24 mouse cellular contexts compared by ENCODE assay signal in the genomic region with DNA sequence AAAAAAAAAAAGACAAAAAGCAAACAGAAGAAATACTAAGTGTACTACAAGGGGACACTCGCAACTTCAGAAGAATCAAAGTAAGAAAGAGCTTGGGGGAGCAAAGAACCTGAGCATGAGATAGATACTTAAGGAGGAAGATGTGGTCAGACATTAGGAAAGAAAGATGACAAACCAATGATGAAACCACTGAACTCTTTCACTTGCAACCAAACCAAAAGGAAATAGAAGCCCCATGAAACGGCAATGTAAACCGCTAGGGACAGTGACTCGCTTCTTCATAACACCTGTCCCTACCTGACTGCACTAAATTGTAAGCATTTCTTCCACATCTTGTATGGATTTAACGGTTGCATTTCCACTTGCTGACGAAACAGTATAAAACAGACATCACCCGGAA. TPM values are rescaled to one million over a fixed set of nuclear protein-coding genes. Genes with fewer than 3 reads are reported as not detected.
DNase-seq lines count a peak whose midpoint lies in the region; ATAC-seq lines count a peak whose summit lies in the region.
"Had no signal": no experiment of that assay in that cellular context is flagged by ENCODE, and none has a peak within 500 bp of the region (broad histone marks: within the 10 kb centered on the region; RNA-seq: fewer than 3 reads in every experiment).

No protein-coding gene starts in this region.

- peak; percentile 65 for ATAC-seq in common myeloid progenitor, adult 5-6 weeks (replicated peaks; ENCODE audit: low read depth, poor library complexity, severe bottlenecking)
- peak; percentile 98 for ATAC-seq in megakaryocyte progenitor cell, adult 5-6 weeks (replicated peaks; ENCODE audit: poor library complexity)
- ATAC-seq: forebrain, embryonic 13.5 days; hindbrain, embryonic 16.5 days; intestine, postnatal 0 days had no signal

- DNase-seq in 416B (ENCODE audit: low read depth): peak; percentile 85
- DNase-seq in CD4-positive, CD25-positive, alpha-beta regulatory T cell, adult 2 months (ENCODE audit: low read depth, low spot score): peak; percentile 22
- no peak for DNase-seq in cerebellum, postnatal 25 days
- no peak for DNase-seq in adrenal gland, postnatal 14 days
- DNase-seq in gastrocnemius, postnatal 25 days: no peak
- DNase-seq: adrenal gland, postnatal 25 days; B cell, adult 2 months; cerebellum, adult 11-12 months; cerebellum, postnatal 10 days; gastrocnemius, adult 2 months; heart, postnatal 14 days; kidney, adult 9 months; kidney, postnatal 10 days; layer of hippocampus, adult 9-11 months; lung, embryonic 14.5 days; lung, postnatal 14 days; retina, postnatal 1 day; right cerebral cortex, postnatal 14 days; thymus, postnatal 36 days had no signal

RNA-seq across cellular contexts. Expression of a gene that starts 27.0 kb away (rescaled TPM):
- total RNA-seq in common myeloid progenitor, adult 5-6 weeks (2017): 502 and 518 TPM in 2 replicates
- total RNA-seq in megakaryocyte progenitor cell, adult 5-6 weeks (2015): 331 and 334 TPM in 2 replicates
- 411 and 429 TPM in 2 replicates for total RNA-seq in megakaryocyte progenitor cell, adult 5-6 weeks (2017)
- total RNA-seq in adrenal gland, postnatal 14 days (2021): 49.6 and 56.3 TPM in 2 replicates
- total RNA-seq in gastrocnemius, postnatal 25 days (2021): 1 to 10 TPM; 3.2 to 6.2 TPM

RNA-seq across cellular contexts. Expression of a gene that starts 30.7 kb away (rescaled TPM):
- 292 TPM in 2 replicates for total RNA-seq in common myeloid progenitor, adult 5-6 weeks (2017)
- total RNA-seq in megakaryocyte progenitor cell, adult 5-6 weeks (2015): 238 and 252 TPM in 2 replicates
- 287 and 313 TPM in 2 replicates for total RNA-seq in megakaryocyte progenitor cell, adult 5-6 weeks (2017)
- 85.9 and 87.5 TPM in 2 replicates for total RNA-seq in adrenal gland, postnatal 14 days (2021)
- 10 to 100 TPM; 61.3 to 61.8 TPM for total RNA-seq in gastrocnemius, postnatal 25 days (2021)

RNA-seq across cellular contexts. Expression of a gene that starts 58.4 kb away (rescaled TPM):
- 0.05 and 0.10 TPM in 2 replicates for total RNA-seq in common myeloid progenitor, adult 5-6 weeks (2017)
- total RNA-seq in megakaryocyte progenitor cell, adult 5-6 weeks (2015): 0.07 and 0.20 TPM in 2 replicates
- total RNA-seq in megakaryocyte progenitor cell, adult 5-6 weeks (2017): 0.75 TPM in 1 of 2 replicates, not detected in the other
- total RNA-seq in adrenal gland, postnatal 14 days (2021): 0.08 and 0.11 TPM in 2 replicates
- total RNA-seq in gastrocnemius, postnatal 25 days (2021): not detected
- total RNA-seq: gastrocnemius, adult 2 months had no signal

Comparison
In these comparisons a context has a peak if more than half of its experiments do, and no peak if none do; other contexts are left out.
1. DNase-seq: peak in 416B (single experiment) and CD4-positive, CD25-positive, alpha-beta regulatory T cell, adult 2 months (single experiment); none in cerebellum, postnatal 25 days (0 of 2), adrenal gland, postnatal 14 days (single experiment) and gastrocnemius, postnatal 25 days (single experiment).